Mouse (Mus musculus) midbrain, embryonic 16.5 days (tissue): ENCODE results near the gene Upk1b. TPM values are rescaled to one million over a fixed set of nuclear protein-coding genes. Genes with fewer than 3 reads are reported as not detected.

ENCODE experiments used
- ATAC-seq: fragments of 200-750 bp; cut with Nextera tagmentation; 2 replicates; pipeline ENCODE4 v1.8.0; 2017; ENCODE audit warnings: moderate TSS enrichment
- H3K27ac ChIP-seq: fragments of 300-500 bp; sonication (generic); 2 replicates; pipeline ENCODE4 v1.5.1; 2014; ENCODE audit warnings: mild to moderate bottlenecking, low read length, mixed read lengths
- H3K27me3 ChIP-seq: fragments of 300-500 bp; sonication (generic); 2 replicates; pipeline ENCODE4 v1.6.1; 2014; ENCODE audit warnings: low read depth, low read length, mixed read lengths; ENCODE audit not compliant: control insufficient read depth, insufficient read depth
- H3K36me3 ChIP-seq: fragments of 300-500 bp; sonication (generic); 2 replicates; pipeline ENCODE4 v1.6.1; 2014; ENCODE audit warnings: mild to moderate bottlenecking, low read length, moderate library complexity, mixed read lengths; ENCODE audit not compliant: control insufficient read depth, insufficient read depth
- H3K4me1 ChIP-seq: fragments of 300-500 bp; sonication (generic); 2 replicates; pipeline ENCODE4 v1.6.1; 2014; ENCODE audit warnings: mild to moderate bottlenecking, low read length, mixed read lengths; ENCODE audit not compliant: control insufficient read depth, insufficient read depth
- H3K4me2 ChIP-seq: fragments of 300-500 bp; sonication (generic); 2 replicates; pipeline ENCODE4 v1.6.1; 2014; ENCODE audit warnings: mild to moderate bottlenecking, low read length, mixed read lengths
- H3K4me3 ChIP-seq: fragments of 300-500 bp; sonication (generic); 2 replicates; pipeline ENCODE4 v1.5.1; 2014; ENCODE audit warnings: low read depth, mild to moderate bottlenecking, low read length, moderate library complexity, mixed read lengths
- H3K9ac ChIP-seq: fragments of 300-500 bp; sonication (generic); 2 replicates; pipeline ENCODE4 v1.6.1; 2014; ENCODE audit warnings: low read depth, low read length, mixed read lengths
- H3K9me3 ChIP-seq: fragments of 300-500 bp; sonication (generic); replicated peaks from 2 replicates; pipeline ENCODE4 v1.6.1; 2014; ENCODE audit warnings: mild to moderate bottlenecking, low read length, mixed read lengths; ENCODE audit not compliant: control insufficient read depth, poor library complexity, severe bottlenecking
- WGBS: fragments of 180-500 bp; shearing (Covaris S2); extraction: QIAGEN DNeasy Blood & Tissue Kit; methylation state at CpG from one replicate; pipeline ENCODE4 v1.1.7; 2014; 5-methylcytosine and 5-hydroxymethylcytosine counted together
- polyA plus RNA-seq: library from polyadenylated mRNA; unstranded; fragments of >200 nt; fragmentation: Nextera tagmentation; extraction: Ambion mirVana; gene quantifications from 2 replicates; pipeline ENCODE4 v1.2.1, GENCODE M21; 2015

Upk1b gene
- polyA plus RNA-seq, 1 experiment from 2014 or later: 0.13 TPM

DNA sequence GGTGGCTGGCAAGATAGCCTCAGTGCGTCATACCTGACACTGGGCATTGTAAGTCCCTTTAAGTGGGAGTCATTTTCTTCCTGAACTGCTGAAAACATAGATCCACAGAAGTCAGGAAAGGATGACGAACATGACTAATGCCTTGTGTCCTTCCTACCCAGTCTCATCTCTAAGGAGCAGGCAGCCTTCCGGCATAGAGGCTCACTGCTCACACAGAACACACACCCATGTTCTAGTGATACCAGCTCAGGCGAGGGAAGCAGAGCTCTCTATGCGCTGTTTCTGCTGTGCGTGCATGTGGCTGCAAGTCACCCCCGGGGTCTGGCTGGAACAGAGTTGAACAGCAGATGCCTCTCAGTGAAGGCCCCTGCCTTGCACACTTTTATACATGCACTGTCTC is 14.8 kb downstream of the Upk1b start:
- no peak overlapping the region for H3K27ac ChIP-seq
- no peak overlapping the region for H3K4me3 ChIP-seq
- H3K27me3 ChIP-seq: no peaks in the 10 kb centered on the region
- no peak overlapping the region for H3K9ac ChIP-seq
- no peaks in the 10 kb centered on the region for H3K36me3 ChIP-seq
- H3K4me2 ChIP-seq: no peak overlapping the region
- H3K4me1 ChIP-seq: peaks cover 4% of the 10 kb centered on the region; the same call in 1 of the 2 replicates
- WGBS: 85% methylated on average over 7 of the region's 7 CpGs
- ATAC-seq: no peak
- H3K9me3 ChIP-seq: no peaks in the 10 kb centered on the region

DNA sequence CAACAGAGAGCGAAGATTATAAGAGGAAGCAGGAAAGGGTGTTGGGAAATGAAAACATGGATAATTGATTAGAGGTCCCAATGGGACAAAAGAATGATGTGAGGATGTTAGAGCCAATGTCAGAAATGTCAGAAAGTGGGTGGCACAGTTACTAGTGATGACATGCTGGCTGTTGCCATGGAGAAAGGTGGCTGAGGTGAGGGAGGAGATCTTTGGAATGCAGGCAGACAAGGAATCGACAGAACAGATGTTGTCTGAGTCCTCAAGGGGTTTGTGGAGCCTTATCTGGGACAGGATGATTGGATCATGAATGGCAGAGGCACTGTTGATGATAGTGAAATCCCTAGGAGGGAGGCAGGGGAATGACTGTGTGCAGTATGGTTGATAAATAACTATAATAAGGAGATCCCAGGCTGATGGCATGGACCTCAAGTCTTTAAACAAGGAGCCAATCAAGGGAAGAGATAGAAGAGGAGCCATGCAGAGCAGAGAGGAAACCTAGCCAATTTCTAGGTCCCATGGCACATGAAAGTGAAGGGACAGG is 17.5 kb downstream of the Upk1b start:
- 59% methylated on average over 2 of the region's 2 CpGs for WGBS
- no peak; the same call in 1 of the 2 replicates for ATAC-seq
- no peak overlapping the region for H3K4me2 ChIP-seq
- H3K4me1 ChIP-seq: peaks cover 4% of the 10 kb centered on the region; the same call in 1 of the 2 replicates
- H3K36me3 ChIP-seq: no peaks in the 10 kb centered on the region
- no peak overlapping the region for H3K4me3 ChIP-seq
- no peaks in the 10 kb centered on the region for H3K9me3 ChIP-seq
- H3K9ac ChIP-seq: no peak overlapping the region
- H3K27me3 ChIP-seq: no peaks in the 10 kb centered on the region
- no peak overlapping the region for H3K27ac ChIP-seq

DNA sequence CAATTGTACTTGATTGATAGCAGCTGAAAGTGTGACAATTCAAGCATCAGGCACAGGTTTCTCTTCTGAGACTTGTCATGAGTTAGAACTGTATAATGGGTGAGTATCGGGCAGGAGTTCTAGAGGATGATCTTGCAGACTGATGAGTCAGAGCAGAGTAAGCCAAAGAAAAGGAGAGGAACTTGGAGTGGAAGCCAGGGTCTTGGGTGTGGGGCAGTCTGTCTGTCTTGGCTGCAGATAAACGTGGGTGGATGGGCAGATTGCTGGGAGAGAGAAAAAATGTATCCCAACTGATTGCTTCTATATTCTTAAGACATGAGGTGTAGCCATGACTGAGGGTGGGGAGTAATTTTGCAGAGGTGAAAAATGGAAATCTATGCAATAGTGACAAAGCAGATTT is 18.2 kb downstream of the Upk1b start:
- Histone ChIP-seq H3K4me3 (no peak overlapping the region), H3K9ac (no peak overlapping the region), H3K4me1 (peaks cover 4% of the 10 kb centered on the region; the same call in 1 of the 2 replicates), H3K4me2 (no peak overlapping the region), H3K27ac (no peak overlapping the region), H3K27me3 (no peaks in the 10 kb centered on the region), H3K36me3 (no peaks in the 10 kb centered on the region), H3K9me3 (no peaks in the 10 kb centered on the region)
- ATAC-seq: no peak
- WGBS: 84% methylated on average over 2 of the region's 2 CpGs

DNA sequence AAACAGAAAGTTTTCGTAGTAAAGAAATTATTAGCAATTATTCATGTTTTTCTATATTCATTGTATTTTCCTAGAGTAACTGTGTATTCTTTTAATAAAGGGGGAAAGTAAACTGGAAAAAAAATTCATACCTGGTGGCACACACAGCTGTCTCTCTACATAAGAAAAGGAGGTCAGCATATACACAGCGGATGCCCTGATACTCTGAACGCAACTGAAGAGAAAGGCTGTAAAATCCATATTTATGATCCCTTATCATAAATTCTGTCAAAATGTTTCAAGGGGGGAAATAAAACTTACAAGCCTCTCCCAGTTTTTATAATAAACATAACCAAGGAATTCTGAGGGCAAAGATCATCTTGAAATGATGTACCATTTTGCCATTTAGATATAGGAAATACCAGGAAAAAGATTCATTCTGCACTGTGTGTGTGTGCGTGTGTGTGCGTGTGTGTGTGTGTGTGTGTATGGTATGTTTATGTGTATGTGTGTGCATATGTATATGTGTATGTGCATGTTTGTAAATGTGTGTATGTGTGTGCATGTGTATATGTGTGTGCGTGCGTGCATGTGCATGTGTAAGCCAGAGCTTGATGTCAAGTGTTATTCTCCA is 19.1 kb downstream of the Upk1b start:
- ATAC-seq: no peak
- 95% methylated on average over 7 of the region's 7 CpGs for WGBS
- Histone ChIP-seq H3K4me1 (peaks cover 4% of the 10 kb centered on the region; the same call in 1 of the 2 replicates), H3K36me3 (no peaks in the 10 kb centered on the region), H3K4me2 (no peak overlapping the region), H3K27me3 (no peaks in the 10 kb centered on the region), H3K27ac (no peak overlapping the region), H3K9me3 (no peaks in the 10 kb centered on the region), H3K4me3 (no peak overlapping the region), H3K9ac (no peak overlapping the region)

DNA sequence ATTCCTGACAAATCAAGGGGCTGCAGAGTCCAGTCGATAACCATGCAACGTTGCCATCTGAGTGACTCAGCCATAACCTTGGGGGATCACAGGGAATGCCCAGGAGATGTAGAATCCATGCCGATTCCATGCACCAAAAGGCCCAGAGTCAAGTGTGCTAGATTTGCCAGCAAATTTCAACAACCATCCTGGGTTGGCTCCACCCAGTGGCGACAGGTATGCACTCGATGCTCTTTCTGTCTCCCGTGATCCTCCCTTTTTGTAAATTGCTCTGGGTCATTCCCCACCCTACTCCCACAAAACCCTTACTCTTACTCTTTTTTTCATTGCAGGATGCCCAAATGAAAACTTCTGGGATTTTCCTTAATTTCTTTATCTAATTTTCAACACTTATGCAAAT is 23.8 kb downstream of the Upk1b start:
- no peaks in the 10 kb centered on the region for H3K36me3 ChIP-seq
- 61% methylated on average over 6 of the region's 6 CpGs for WGBS
- no peak overlapping the region for H3K4me3 ChIP-seq
- no peak overlapping the region for H3K9ac ChIP-seq
- no peaks in the 10 kb centered on the region for H3K9me3 ChIP-seq
- H3K4me2 ChIP-seq: no peak overlapping the region
- H3K4me1 ChIP-seq: no peaks in the 10 kb centered on the region
- H3K27me3 ChIP-seq: no peaks in the 10 kb centered on the region
- no peak for ATAC-seq
- H3K27ac ChIP-seq: no peak overlapping the region

DNA sequence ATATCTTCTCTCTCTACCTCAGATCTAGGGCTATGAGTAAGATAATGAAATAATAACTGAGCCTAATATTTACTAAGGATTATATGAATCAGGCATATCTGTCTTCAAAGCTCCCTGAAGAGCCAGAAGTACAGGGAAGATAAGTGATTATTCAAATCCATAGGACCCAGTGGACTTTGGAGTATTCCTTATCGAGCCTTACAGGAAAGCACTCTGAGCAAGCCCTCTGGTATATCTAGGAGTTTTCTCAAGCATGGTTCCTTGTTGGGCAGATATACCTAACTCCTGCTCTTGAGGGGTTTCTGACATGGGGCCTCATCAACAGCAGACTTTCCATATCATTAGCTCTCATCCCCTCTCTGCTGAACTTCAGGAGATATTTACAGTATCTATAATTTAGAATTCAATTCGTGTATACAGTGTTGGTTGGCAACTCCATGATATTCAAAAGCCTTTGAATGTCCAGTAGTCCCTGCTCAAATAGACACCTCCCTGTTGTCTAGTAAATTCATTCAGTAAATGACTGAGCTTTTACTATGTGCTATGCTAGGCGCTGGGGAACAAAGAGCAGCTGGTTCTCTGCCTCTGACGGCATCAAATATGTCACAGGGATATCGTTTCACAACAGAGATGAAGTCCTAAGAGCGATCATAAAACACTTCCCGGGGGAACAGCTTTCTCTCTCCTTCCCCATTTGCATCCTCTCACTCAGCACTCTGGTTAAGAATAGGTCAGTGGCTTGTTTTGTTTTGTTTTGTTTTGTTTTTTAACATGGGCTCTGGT is 25.0 kb downstream of the Upk1b start:
- ATAC-seq: no peak
- H3K4me1 ChIP-seq: no peaks in the 10 kb centered on the region
- no peak overlapping the region for H3K4me2 ChIP-seq
- H3K9ac ChIP-seq: no peak overlapping the region
- no peak overlapping the region for H3K4me3 ChIP-seq
- no peaks in the 10 kb centered on the region for H3K36me3 ChIP-seq
- 61% methylated on average over 7 of the region's 7 CpGs for WGBS
- H3K27me3 ChIP-seq: no peaks in the 10 kb centered on the region
- H3K9me3 ChIP-seq: no peaks in the 10 kb centered on the region
- no peak overlapping the region for H3K27ac ChIP-seq

DNA sequence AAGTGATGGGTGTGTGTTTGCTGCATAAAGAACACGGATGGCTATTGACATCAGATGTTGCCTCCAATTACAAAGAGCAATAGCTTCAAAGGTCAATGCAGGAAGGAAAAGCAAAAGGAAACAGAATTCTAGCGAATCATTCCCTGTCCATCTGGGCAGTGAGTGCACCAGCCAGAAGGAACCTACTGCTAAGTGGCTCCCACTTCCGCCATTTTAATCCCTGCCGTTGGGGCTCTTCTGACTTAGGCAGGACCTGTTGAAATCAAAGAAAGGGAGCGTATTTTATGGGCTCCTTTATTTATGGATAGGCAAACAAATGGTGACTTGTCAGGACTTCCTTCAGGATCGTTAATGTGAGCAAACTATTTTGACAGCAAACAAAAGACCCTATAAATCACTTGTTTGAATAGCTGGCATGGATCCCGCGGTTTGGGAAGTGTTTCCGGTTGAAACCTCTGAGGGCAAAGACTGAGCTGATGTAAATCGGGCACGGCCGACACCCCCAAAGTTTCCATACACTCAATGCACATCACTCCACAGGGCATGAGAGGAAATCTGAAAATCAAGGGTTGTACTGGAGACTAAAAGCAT is 27.1 kb downstream of the Upk1b start:
- Histone ChIP-seq H3K4me1 (no peaks in the 10 kb centered on the region), H3K9me3 (no peaks in the 10 kb centered on the region), H3K4me3 (no peak overlapping the region), H3K9ac (no peak overlapping the region), H3K36me3 (peaks cover 6% of the 10 kb centered on the region), H3K4me2 (no peak overlapping the region), H3K27me3 (no peaks in the 10 kb centered on the region), H3K27ac (no peak overlapping the region)
- 75% methylated on average over 12 of the region's 12 CpGs for WGBS
- ATAC-seq: no peak

DNA sequence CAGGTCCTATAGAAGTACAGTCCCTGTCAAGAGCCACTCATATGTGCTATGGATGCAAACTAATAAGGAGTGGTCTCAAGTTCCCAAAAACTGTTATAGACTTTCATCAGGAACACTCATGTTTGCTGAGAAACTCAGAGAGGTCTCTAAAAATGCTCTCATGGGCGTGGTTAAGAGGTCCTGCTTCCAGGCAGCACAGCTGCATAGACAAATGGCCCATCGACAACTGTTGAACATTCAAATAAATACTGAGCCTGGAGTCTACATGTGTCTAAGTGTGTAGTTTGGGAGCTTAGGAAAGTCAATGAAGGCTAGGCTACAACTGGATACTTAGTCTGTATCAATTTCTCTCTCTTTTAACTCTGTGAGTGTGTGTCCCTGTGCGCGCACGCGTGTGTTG is 29.0 kb downstream of the Upk1b start:
- Histone ChIP-seq H3K27me3 (no peaks in the 10 kb centered on the region), H3K9me3 (no peaks in the 10 kb centered on the region), H3K4me2 (no peak overlapping the region), H3K4me3 (no peak overlapping the region), H3K36me3 (peaks cover 12% of the 10 kb centered on the region), H3K27ac (no peak overlapping the region), H3K9ac (no peak overlapping the region), H3K4me1 (no peaks in the 10 kb centered on the region)
- no peak for ATAC-seq
- WGBS: 98% methylated on average over 6 of the region's 6 CpGs

DNA sequence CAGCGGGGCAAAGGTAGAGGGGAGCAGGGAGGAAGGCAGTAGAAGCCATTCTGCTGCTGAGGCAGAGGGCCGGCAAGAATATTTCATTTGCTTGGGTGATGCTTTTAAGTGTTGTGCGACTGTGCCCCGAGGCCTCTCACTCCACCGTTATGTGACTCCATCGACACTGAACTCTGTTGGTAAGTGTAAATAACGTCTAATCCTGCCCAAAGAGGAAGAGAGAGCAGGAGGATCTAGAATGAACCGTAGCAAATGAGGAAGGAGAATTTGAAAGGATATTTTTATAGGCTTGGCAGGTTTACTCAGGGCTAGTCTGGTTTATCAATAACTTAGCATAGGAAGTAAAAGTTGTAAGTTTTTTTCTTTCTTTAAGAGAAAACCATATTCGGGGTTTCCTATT is 30.6 kb downstream of the Upk1b start:
- Histone ChIP-seq H3K4me1 (no peaks in the 10 kb centered on the region), H3K9ac (no peak overlapping the region), H3K27me3 (no peaks in the 10 kb centered on the region), H3K36me3 (peaks cover 12% of the 10 kb centered on the region), H3K27ac (no peak overlapping the region), H3K4me2 (no peak overlapping the region), H3K4me3 (no peak overlapping the region), H3K9me3 (no peaks in the 10 kb centered on the region)
- ATAC-seq: no peak
- WGBS: 84% methylated on average over 9 of the region's 9 CpGs
